Mouse (Mus musculus) spleen, adult 12 weeks (tissue): ENCODE measurements around the gene Gm7168.
"Not testable (repeated sequence)": the region's sequence is repeated elsewhere in the genome, so short reads cannot be mapped to it uniquely, and the experiment has no call there.

Experiments used
- DNase-seq: peaks from one replicate; pipeline ENCODE4 v3.0.0; 2022; ENCODE audit warnings: low spot score

Gene Gm7168

GRCm38 (mm10) chr17:13993425-13993824, 45.3 kb downstream of the Gm7168 start:
- not testable (repeated sequence) for DNase-seq
